Mouse (Mus musculus) stomach, embryonic 15.5 days (tissue): ENCODE measurements around the gene Glce. TPM values are rescaled to one million over a fixed set of nuclear protein-coding genes. Genes with fewer than 3 reads are reported as not detected.

Experiments used
- microRNA-seq: library from miRNA; unstranded; fragments of <30 nt; microRNA quantifications from one replicate; pipeline ENCODE4, GENCODE M21; 2016
- polyA plus RNA-seq: library from polyadenylated mRNA; unstranded; fragments of >200 nt; fragmentation: Nextera tagmentation; extraction: Ambion mirVana; gene quantifications from 2 replicates; pipeline ENCODE4 v1.2.1, GENCODE M21; 2015

Gene Glce
- polyA plus RNA-seq, 1 experiment from 2014 or later: 22.1 TPM

Small RNAs within 50 kb of the gene (microRNA-seq; reads per million reads assigned to microRNA genes)
- gene Mir5133: 1.2 reads per million

Other genes starting within 250 kb of the Glce start
- 1,334 and 1,421 TPM in 2 replicates for gene Rplp1, start 208.1 kb downstream of the Glce start, polyA plus RNA-seq
- gene Kif23, start 175.9 kb downstream of the Glce start, polyA plus RNA-seq: 106 and 112 TPM in 2 replicates
- 20.5 and 30.6 TPM in 2 replicates for gene Paqr5, start 95.8 kb downstream of the Glce start, polyA plus RNA-seq
- gene Spesp1, start 159.6 kb upstream of the Glce start, polyA plus RNA-seq: not detected in 2 replicates
- 163 and 179 TPM in 2 replicates for gene Anp32a, start 218.6 kb upstream of the Glce start, polyA plus RNA-seq